Mouse (Mus musculus) CH12.LX (cell line): ENCODE data around the gene Gfod2. TPM values are rescaled to one million over a fixed set of nuclear protein-coding genes. Genes with fewer than 3 reads are reported as not detected.

Experiments
- DNase-seq: peaks from one replicate; pipeline ENCODE4 v3.0.0-alpha.2; 2013; ENCODE audit errors: extremely low read depth
- H3K27ac ChIP-seq: 2 replicates; pipeline ENCODE4 v1.5.1; 2012; ENCODE audit warnings: low read depth, mild to moderate bottlenecking, control low read depth, moderate library complexity; ENCODE audit not compliant: insufficient read depth
- H3K27me3 ChIP-seq: replicated peaks from 2 replicates; pipeline ENCODE3; 2012; ENCODE audit warnings: inconsistent platforms
- H3K36me3 ChIP-seq, 2 experiments: replicated peaks in 1 of 2; 2 replicates each; pipeline versions ENCODE3 to v1.6.1; 2012; ENCODE audit warnings: inconsistent platforms in 1 of 2, low read length in 1 of 2, mild to moderate bottlenecking in 1 of 2, mixed read lengths in 1 of 2, moderate library complexity in 1 of 2; ENCODE audit not compliant: control insufficient read depth in 1 of 2, insufficient read depth in 1 of 2
- H3K4me1 ChIP-seq, 2 experiments: 2 replicates each; pipeline ENCODE4 v1.6.1; 2012; ENCODE audit warnings: inconsistent platforms in 1 of 2, moderate library complexity in 1 of 2; ENCODE audit not compliant: insufficient read depth in 2 of 2, control insufficient read depth in 1 of 2
- H3K4me2 ChIP-seq: 2 replicates; pipeline ENCODE4 v1.6.1; 2012; ENCODE audit warnings: low read depth, mild to moderate bottlenecking, control low read depth; ENCODE audit not compliant: poor library complexity, insufficient read depth, severe bottlenecking
- H3K4me3 ChIP-seq, 3 experiments: fragments of 150-350 bp in 1 of 3; sonication (generic) in 1 of 3; replicated peaks in 1 of 3; 2 replicates each; pipeline versions ENCODE3 to v1.5.1; 2011 to 2012; ENCODE audit warnings: low read depth in 2 of 3, low read length in 2 of 3, mild to moderate bottlenecking in 2 of 3, moderate library complexity in 2 of 3, control low read depth in 1 of 3, improper control_type of control experiment in 1 of 3, inconsistent platforms in 1 of 3, mixed read lengths in 1 of 3; ENCODE audit not compliant: poor library complexity in 1 of 3
- H3K79me2 ChIP-seq: replicated peaks from 2 replicates; pipeline ENCODE4 v1.6.1; 2012; ENCODE audit warnings: mild to moderate bottlenecking, moderate library complexity; ENCODE audit not compliant: control insufficient read depth, poor library complexity, insufficient read depth, severe bottlenecking; ENCODE audit errors: extremely low read depth
- H3K9ac ChIP-seq: 2 replicates; pipeline ENCODE4 v1.6.1; 2012; ENCODE audit warnings: low read depth, mild to moderate bottlenecking, control low read depth, moderate library complexity; ENCODE audit not compliant: insufficient read depth
- H3K9me3 ChIP-seq: replicated peaks from 2 replicates; pipeline ENCODE3; 2012; ENCODE audit warnings: low read length, inconsistent platforms, mixed read lengths
- E2F4 ChIP-seq: IDR thresholded peaks from 2 replicates; pipeline ENCODE4 v1.6.1; 2011; ENCODE audit warnings: low read depth, low read length, improper control_type of control experiment; ENCODE audit not compliant: insufficient replicate concordance
- ELF1 ChIP-seq: IDR thresholded peaks from 2 replicates; pipeline ENCODE4 v1.6.1; 2014; ENCODE audit warnings: low read depth, mild to moderate bottlenecking, inconsistent platforms, low read length, improper control_type of control experiment
- EP300 ChIP-seq: IDR thresholded peaks from 2 replicates; pipeline ENCODE4 v1.6.1; 2011; ENCODE audit warnings: low read length, improper control_type of control experiment
- KAT2A ChIP-seq: IDR thresholded peaks from 2 replicates; pipeline ENCODE4 v1.6.1; 2012; ENCODE audit warnings: low read length, improper control_type of control experiment, inconsistent platforms; ENCODE audit not compliant: insufficient replicate concordance
- MAZ ChIP-seq: IDR thresholded peaks from 2 replicates; pipeline ENCODE4 v1.6.1; 2012; ENCODE audit warnings: low read depth, mild to moderate bottlenecking, inconsistent platforms, low read length, improper control_type of control experiment, moderate library complexity
- MEF2A ChIP-seq: IDR thresholded peaks from 2 replicates; pipeline ENCODE4 v1.6.1; 2014; ENCODE audit warnings: low read depth, mild to moderate bottlenecking, inconsistent platforms, low read length, improper control_type of control experiment, borderline replicate concordance
- MYC ChIP-seq: IDR thresholded peaks from 2 replicates; pipeline ENCODE4 v1.6.1; 2011; ENCODE audit warnings: low read depth, mild to moderate bottlenecking, improper control_type of control experiment, low read length
- NELFE ChIP-seq: IDR thresholded peaks from 2 replicates; pipeline ENCODE4 v1.6.1; 2011; ENCODE audit warnings: low read depth, low read length, improper control_type of control experiment
- POLR2AphosphoS2 ChIP-seq: IDR thresholded peaks from 2 replicates; pipeline ENCODE4 v1.6.1; 2011; ENCODE audit warnings: low read depth, low read length, improper control_type of control experiment
- RAD21 ChIP-seq: IDR thresholded peaks from 2 replicates; pipeline ENCODE4 v1.6.1; 2011; ENCODE audit warnings: low read depth, mild to moderate bottlenecking, low read length, improper control_type of control experiment, moderate library complexity
- RCOR1 ChIP-seq: conservative IDR thresholded peaks from 2 replicates; pipeline ENCODE4 v1.6.1; 2012; ENCODE audit warnings: low read depth, mild to moderate bottlenecking, inconsistent platforms, low read length, improper control_type of control experiment
- SIN3A ChIP-seq: IDR thresholded peaks from 2 replicates; pipeline ENCODE4 v1.6.1; 2012; ENCODE audit warnings: low read length, improper control_type of control experiment, inconsistent platforms
- SMC3 ChIP-seq: IDR thresholded peaks from 2 replicates; pipeline ENCODE4 v1.6.1; 2011; ENCODE audit warnings: low read depth, low read length, improper control_type of control experiment
- TCF12 ChIP-seq: IDR thresholded peaks from 2 replicates; pipeline ENCODE4 v1.6.1; 2014; ENCODE audit warnings: low read depth, mild to moderate bottlenecking, inconsistent platforms, low read length, improper control_type of control experiment
- USF1 ChIP-seq: IDR thresholded peaks from 2 replicates; pipeline ENCODE4 v1.6.1; 2014; ENCODE audit warnings: low read depth, mild to moderate bottlenecking, inconsistent platforms, low read length, improper control_type of control experiment
- USF2 ChIP-seq: conservative IDR thresholded peaks from 2 replicates; pipeline ENCODE4 v1.6.1; 2011; ENCODE audit warnings: low read depth, low read length, improper control_type of control experiment
- ZKSCAN1 ChIP-seq: IDR thresholded peaks from 2 replicates; pipeline ENCODE4 v1.6.1; 2012; ENCODE audit warnings: low read depth, inconsistent platforms, low read length, improper control_type of control experiment, borderline replicate concordance
- ZNF384 ChIP-seq: IDR thresholded peaks from 2 replicates; pipeline ENCODE4 v1.6.1; 2012; ENCODE audit warnings: low read depth, low read length, improper control_type of control experiment, inconsistent platforms
- dilution Hi-C: fragments of 300-500 bp; cut with MboI; formaldehyde crosslinking; loops from 2 replicates; pipeline ENCODE4 v1.14.3; 2020; ENCODE audit warnings: low sequenced_read_pairs; ENCODE audit not compliant: extremely low pct_unique_long_range_greater_than_20kb, extremely low pct_ligation_motif_present
- in situ Hi-C: fragments of 300-500 bp; cut with MboI; formaldehyde crosslinking; loops from 3 replicates; pipeline ENCODE4 v1.14.3; 2019; ENCODE audit warnings: low sequenced_read_pairs, low pct_ligation_motif_present, low pct_unique_long_range_greater_than_20kb, mixed read lengths
- polyA plus RNA-seq: library from polyadenylated mRNA; unstranded; fragments of >175 nt; gene quantifications from 2 replicates; pipeline ENCODE4 v1.2.1, GENCODE M21; 2012; ENCODE audit warnings: low read depth; ENCODE audit not compliant: insufficient read length
- total RNA-seq, 2 experiments: library from RNA; depleted of rRNA; stranded (reverse); fragments of 300-350 nt in 1 of 2; fragments of >200 nt in 1 of 2; gene quantifications; 2 replicates each; pipeline ENCODE4 v1.2.3; 2012 to 2014

The Gfod2 gene
- total and polyA plus RNA-seq, 3 experiments: 1.7 to 3.1 (median 3.1) TPM

DNA sequence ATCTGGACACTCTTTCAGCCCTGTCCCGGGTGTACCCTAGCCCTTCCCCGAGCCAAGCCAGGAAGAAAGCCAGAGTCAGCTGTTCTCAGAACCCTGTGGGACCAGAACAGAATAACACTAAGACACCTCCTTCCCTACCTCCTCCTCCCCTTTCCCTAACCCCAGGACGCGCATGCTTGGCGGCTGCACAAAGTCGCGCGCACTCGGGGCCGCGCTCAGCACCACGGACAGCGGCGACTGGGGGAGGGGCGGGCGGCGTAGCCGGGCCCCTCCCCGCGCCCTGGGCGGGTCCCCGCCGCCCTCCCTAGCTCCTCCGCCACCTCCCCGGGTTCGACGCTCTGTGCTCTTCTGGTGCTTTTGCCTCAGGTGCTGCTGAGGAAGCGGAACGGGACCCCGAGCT is 64.8 kb downstream of the Gfod2 start:
- Histone ChIP-seq H3K4me3 (no peak overlapping the region), H3K4me2 (no peak overlapping the region), H3K27me3 (no peaks in the 10 kb centered on the region), H3K27ac (no peak overlapping the region), H3K79me2 (no peaks in the 10 kb centered on the region)
- DNase-seq: no peak
- dilution Hi-C loops (no loop called here), in situ Hi-C loops (no loop called here)
- TF ChIP-seq NELFE (no peak), MEF2A (no peak), MAZ (no peak), KAT2A (no peak), USF2 (no peak), EP300 (no peak), E2F4 (no peak), RCOR1 (no peak), RAD21 (no peak)
- TF ChIP-seq, all 38 proteins: peak for 0
- Histone ChIP-seq H3K4me1 (0 out of 4 replicates have a peak, but pooled peaks cover 0 to 3% of the 10 kb centered on the region in 2 experiments), H3K9ac (no peak overlapping the region), H3K36me3 (peaks cover 93 to 100% of the 10 kb centered on the region in 2 experiments), H3K9me3 (peaks cover 8% of the 10 kb centered on the region)

GRCm38 (mm10) chr8:105692449-105693182 is 65.8 kb downstream of the Gfod2 start:
- H3K4me2 ChIP-seq: no peak overlapping the region
- no peak for DNase-seq
- H3K79me2 ChIP-seq: no peaks in the 10 kb centered on the region
- dilution Hi-C loops (no loop called here), in situ Hi-C loops (no loop called here)
- peaks cover 0 to 11% of the 10 kb centered on the region in 2 experiments; a peak in 2 of 4 replicates for H3K4me1 ChIP-seq
- no peak overlapping the region for H3K9ac ChIP-seq
- peaks cover 8% of the 10 kb centered on the region for H3K9me3 ChIP-seq
- TF ChIP-seq MYC: no peak
- TF ChIP-seq SIN3A: no peak
- TF ChIP-seq MEF2A: no peak
- no peak for TF ChIP-seq ZKSCAN1
- TF ChIP-seq USF1: no peak
- TF ChIP-seq POLR2AphosphoS2: no peak
- no peak for TF ChIP-seq TCF12
- no peak for TF ChIP-seq SMC3
- TF ChIP-seq ELF1: no peak
- no peak for TF ChIP-seq ZNF384
- TF ChIP-seq, all 38 proteins: peak for 0
- Histone ChIP-seq H3K36me3 (peaks cover 89 to 100% of the 10 kb centered on the region in 2 experiments), H3K27ac (no peak overlapping the region), H3K27me3 (no peaks in the 10 kb centered on the region), H3K4me3 (no peak overlapping the region)
